Comparison of ENCODE assay signal across 8 mouse cellular contexts in the genomic region with DNA sequence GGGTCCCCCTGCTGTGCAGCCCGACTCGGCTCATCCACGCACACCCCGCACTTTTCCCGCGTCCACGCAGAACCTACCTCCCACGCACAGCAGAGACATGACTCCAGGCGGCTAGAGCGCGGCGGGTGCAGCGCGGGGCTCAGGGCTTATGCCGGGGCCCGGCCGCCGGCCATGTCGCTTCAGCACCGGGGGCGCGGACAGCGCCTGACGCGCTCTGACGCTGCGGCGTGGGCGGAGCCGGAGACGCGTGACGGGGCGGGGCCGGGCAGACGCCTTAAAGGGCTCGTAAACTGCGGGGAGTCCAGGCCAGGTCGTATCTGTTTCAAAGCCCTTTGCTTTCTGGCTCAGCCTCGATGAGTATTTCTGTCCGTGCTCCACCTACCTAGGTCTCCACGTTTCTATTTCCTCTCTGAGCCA. TPM values are rescaled to one million over a fixed set of nuclear protein-coding genes. Genes with fewer than 3 reads are reported as not detected.
A peak's percentile ranks its signal among the peaks of the same experiment; 100 is the strongest.
DNase-seq lines count a peak whose midpoint lies in the region; ATAC-seq lines count a peak whose summit lies in the region.

Gene Unc13a, minus strand, starts transcription at position 209 of the 417 bp plus-strand sequence.

- H3K4me3 ChIP-seq in hindbrain, embryonic 12.5 days = peak within 1 kb of the TSS; percentile 70

- peak; percentile 75 for ATAC-seq in hindbrain, embryonic 12.5 days (ENCODE audit: low FRiP score)

- H3K9ac ChIP-seq in hindbrain, embryonic 12.5 days = peak within 1 kb of the TSS; percentile 76

- H3K27me3 ChIP-seq in hindbrain, embryonic 12.5 days = peaks cover 60% of the 10 kb centered on the region

- peak; percentile 96 for DNase-seq in NIH3T3 (ENCODE audit: low read depth)
- peak; percentile 95 for DNase-seq in cerebellum, adult 9-11 months
- peak; percentile 84 to 92 for DNase-seq in frontal cortex, postnatal 10 days (ENCODE audit: low spot score in 2 of 2)
- DNase-seq in layer of hippocampus, postnatal 14 days (ENCODE audit: low spot score in 2 of 2) = peak; percentile 89 to 92
- peak; percentile 92 for DNase-seq in lung, postnatal 10 days
- DNase-seq in ovary, postnatal 14 days (ENCODE audit: low spot score) = peak; percentile 94
- peak; percentile 80 to 94 for DNase-seq in thymus, postnatal 10 days (ENCODE audit: low spot score in 2 of 2)

- peak within 1 kb of the TSS; percentile 93 for H3K4me2 ChIP-seq in hindbrain, embryonic 12.5 days (replicated peaks)

- WGBS in hindbrain, embryonic 12.5 days = under 1% methylated on average over 42 of the region's 42 CpGs

- no peaks in the 10 kb centered on the region for H3K9me3 ChIP-seq in hindbrain, embryonic 12.5 days (replicated peaks)

- H3K4me1 ChIP-seq in hindbrain, embryonic 12.5 days = peaks cover 38% of the 10 kb centered on the region

- no peaks in the 10 kb centered on the region for H3K36me3 ChIP-seq in hindbrain, embryonic 12.5 days

- peak within 1 kb of the TSS; percentile 88 for H3K27ac ChIP-seq in hindbrain, embryonic 12.5 days

RNA-seq across cellular contexts. Expression of gene Unc13a, which starts in this region (rescaled TPM):
- 13.9 and 16.1 TPM in 2 replicates for polyA plus RNA-seq in hindbrain, embryonic 12.5 days (2016; fragmentation: Nextera tagmentation; extraction: Ambion mirVana)
- total RNA-seq in layer of hippocampus, postnatal 14 days (2021) = 100 to 1,000 TPM; 268 to 281 TPM

Comparison
In these comparisons a context has a peak if more than half of its experiments do, and no peak if none do; other contexts are left out.
1. Peak in every context shown above with its lines: DNase-seq, ATAC-seq, H3K4me3 ChIP-seq and H3K27ac ChIP-seq.